Mouse (Mus musculus): Measurements from ENCODE around the gene Hist1h3b. TPM values are rescaled to one million over a fixed set of nuclear protein-coding genes. Genes with fewer than 3 reads are reported as not detected.

The Hist1h3b gene
- polyA plus RNA-seq, 2 experiments, result 6.5 to 52.4 TPM

DNA sequence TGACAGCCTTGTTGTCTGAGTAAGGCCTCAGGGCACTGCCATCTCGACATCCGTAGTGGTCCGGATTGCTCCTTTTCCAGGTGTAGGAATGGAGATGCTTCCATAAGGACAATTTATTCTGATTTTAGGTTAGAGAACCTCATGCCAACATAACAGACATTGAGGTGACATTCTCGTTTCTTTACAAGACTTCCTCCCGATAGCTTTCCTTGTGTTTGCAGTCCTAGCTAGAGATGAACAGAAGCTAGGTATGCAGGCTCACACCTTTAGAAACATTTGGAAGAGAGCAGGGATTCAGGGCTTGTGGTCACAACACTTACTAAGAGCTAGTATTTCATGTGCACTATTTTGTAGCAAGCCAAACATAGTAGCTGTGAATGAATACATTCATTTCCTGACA, 8.9 kb upstream of the Hist1h3b start:
- DNase-seq (ENCODE audit: low spot score) (no peak), ATAC-seq (ENCODE audit: low FRiP score, low read depth) (no peak)
- Histone ChIP-seq H3K4me2 (replicated peaks; ENCODE audit: low read depth, low read length, severe bottlenecking) (no peak overlapping the region), H3K9me3 (ENCODE audit: control insufficient read depth, low read length) (no peaks in the 10 kb centered on the region), H3K9ac (ENCODE audit: low read depth, low read length, severe bottlenecking) (no peak overlapping the region), H3K27ac (replicated peaks; ENCODE audit: low read depth, low read length) (no peak overlapping the region), H3K36me3 (ENCODE audit: control insufficient read depth, insufficient read depth, low read length) (no peaks in the 10 kb centered on the region), H3K4me3 (replicated peaks; ENCODE audit: low read length) (no peak overlapping the region), H3K4me1 (ENCODE audit: control insufficient read depth, insufficient read depth, low read length) (peaks cover 19% of the 10 kb centered on the region), H3K27me3 (ENCODE audit: control insufficient read depth, insufficient read depth, low read length) (no peaks in the 10 kb centered on the region)
- 74% methylated on average over 5 of the region's 5 CpGs for WGBS
- no peak for TF ChIP-seq POLR2A (IDR thresholded peaks at IDR 0.05; ENCODE audit: borderline replicate concordance, extremely low read depth, insufficient read depth, insufficient read length)

DNA sequence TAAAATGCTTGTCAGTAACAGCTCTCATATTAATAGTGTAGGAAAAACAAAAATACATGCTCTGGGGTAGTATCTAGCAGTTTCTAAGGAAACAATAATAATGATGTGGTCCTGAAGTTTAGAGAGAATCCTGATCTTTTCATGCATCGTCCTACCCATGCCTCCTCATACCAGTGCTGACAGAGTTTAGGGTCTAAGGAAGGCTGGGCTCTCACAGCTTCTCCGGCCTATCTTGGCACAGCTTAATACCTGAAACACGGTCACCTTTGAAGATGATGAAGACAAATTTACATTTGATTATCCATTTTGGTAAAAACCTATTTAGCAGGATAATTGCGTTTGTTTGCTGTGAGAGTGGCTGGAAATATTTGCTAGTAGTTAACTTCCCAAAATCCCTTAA, 8.1 kb upstream of the Hist1h3b start:
- Histone ChIP-seq H3K9ac (ENCODE audit: low read depth, low read length, severe bottlenecking) (peak overlapping the region; percentile 49), H3K27me3 (ENCODE audit: control insufficient read depth, insufficient read depth, low read length) (no peaks in the 10 kb centered on the region), H3K4me3 (replicated peaks; ENCODE audit: low read length) (peak overlapping the region; percentile 42; the same call in 1 of the 2 replicates), H3K4me2 (replicated peaks; ENCODE audit: low read depth, low read length, severe bottlenecking) (peak overlapping the region; percentile 41; the same call in 1 of the 2 replicates), H3K36me3 (ENCODE audit: control insufficient read depth, insufficient read depth, low read length) (no peaks in the 10 kb centered on the region), H3K4me1 (ENCODE audit: control insufficient read depth, insufficient read depth, low read length) (peaks cover 20% of the 10 kb centered on the region), H3K9me3 (ENCODE audit: control insufficient read depth, low read length) (no peaks in the 10 kb centered on the region), H3K27ac (replicated peaks; ENCODE audit: low read depth, low read length) (peak overlapping the region; percentile 73)
- WGBS, result 38% methylated on average over 4 of the region's 4 CpGs
- 0 out of 2 replicates have a peak, but pooled peaks have one; percentile 16 for TF ChIP-seq POLR2A (IDR thresholded peaks at IDR 0.05; ENCODE audit: borderline replicate concordance, extremely low read depth, insufficient read depth, insufficient read length)
- no peak for DNase-seq (ENCODE audit: low spot score)
- no peak for ATAC-seq (ENCODE audit: low FRiP score, low read depth)

DNA sequence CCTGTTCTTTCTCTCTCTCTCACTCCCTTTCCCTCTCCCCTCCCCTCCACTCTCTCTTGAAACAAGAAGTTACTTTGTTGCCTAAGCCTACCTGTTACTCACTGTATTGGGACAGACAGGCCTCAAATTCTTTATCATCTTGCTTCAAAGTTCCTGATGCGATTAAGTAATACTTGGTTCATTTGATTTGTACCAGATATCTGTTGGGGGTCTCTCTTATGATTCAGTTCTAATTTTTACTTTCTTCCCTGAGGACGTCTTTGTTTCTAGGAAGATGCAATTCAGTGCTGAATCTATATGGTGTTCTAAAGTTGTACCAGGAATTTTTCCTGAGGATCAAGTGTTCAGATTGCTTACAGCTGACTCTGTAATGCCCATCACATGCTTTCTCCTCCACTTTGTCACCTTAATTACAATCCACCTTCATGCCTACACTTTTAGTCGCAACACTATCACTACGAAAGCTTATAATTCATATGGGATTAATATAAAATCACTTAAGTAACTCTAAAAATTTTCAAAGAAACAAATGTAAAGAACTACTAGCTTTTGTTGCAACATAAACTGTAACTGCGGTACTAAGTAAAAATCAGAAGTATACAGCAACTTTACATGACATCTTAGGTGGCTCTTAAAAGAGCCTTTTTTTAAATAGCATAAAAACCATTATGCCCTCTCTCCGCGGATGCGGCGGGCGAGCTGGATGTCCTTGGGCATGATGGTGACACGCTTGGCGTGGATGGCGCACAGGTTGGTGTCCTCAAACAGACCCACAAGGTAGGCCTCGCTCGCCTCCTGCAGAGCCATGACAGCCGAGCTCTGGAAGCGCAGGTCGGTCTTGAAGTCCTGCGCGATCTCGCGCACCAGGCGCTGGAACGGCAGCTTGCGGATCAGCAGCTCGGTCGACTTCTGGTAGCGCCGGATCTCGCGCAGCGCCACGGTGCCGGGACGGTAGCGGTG, 7.4 kb upstream of the Hist1h3b start:
- H3K4me2 ChIP-seq (replicated peaks; ENCODE audit: low read depth, low read length, severe bottlenecking), result peak overlapping the region; percentile 69
- H3K27me3 ChIP-seq (ENCODE audit: control insufficient read depth, insufficient read depth, low read length), result no peaks in the 10 kb centered on the region
- H3K4me1 ChIP-seq (ENCODE audit: control insufficient read depth, insufficient read depth, low read length), result peaks cover 20% of the 10 kb centered on the region
- peak overlapping the region; percentile 73 for H3K27ac ChIP-seq (replicated peaks; ENCODE audit: low read depth, low read length)
- peak overlapping the region; percentile 42 for H3K4me3 ChIP-seq (replicated peaks; ENCODE audit: low read length)
- no peak for DNase-seq (ENCODE audit: low spot score)
- peak overlapping the region; percentile 49 for H3K9ac ChIP-seq (ENCODE audit: low read depth, low read length, severe bottlenecking)
- no peaks in the 10 kb centered on the region for H3K36me3 ChIP-seq (ENCODE audit: control insufficient read depth, insufficient read depth, low read length)
- H3K9me3 ChIP-seq (ENCODE audit: control insufficient read depth, low read length), result no peaks in the 10 kb centered on the region
- ATAC-seq (ENCODE audit: low FRiP score, low read depth), result no peak
- no peak for TF ChIP-seq POLR2A (IDR thresholded peaks at IDR 0.05; ENCODE audit: borderline replicate concordance, extremely low read depth, insufficient read depth, insufficient read length)
- 1% methylated on average over 13 of the region's 36 CpGs for WGBS

DNA sequence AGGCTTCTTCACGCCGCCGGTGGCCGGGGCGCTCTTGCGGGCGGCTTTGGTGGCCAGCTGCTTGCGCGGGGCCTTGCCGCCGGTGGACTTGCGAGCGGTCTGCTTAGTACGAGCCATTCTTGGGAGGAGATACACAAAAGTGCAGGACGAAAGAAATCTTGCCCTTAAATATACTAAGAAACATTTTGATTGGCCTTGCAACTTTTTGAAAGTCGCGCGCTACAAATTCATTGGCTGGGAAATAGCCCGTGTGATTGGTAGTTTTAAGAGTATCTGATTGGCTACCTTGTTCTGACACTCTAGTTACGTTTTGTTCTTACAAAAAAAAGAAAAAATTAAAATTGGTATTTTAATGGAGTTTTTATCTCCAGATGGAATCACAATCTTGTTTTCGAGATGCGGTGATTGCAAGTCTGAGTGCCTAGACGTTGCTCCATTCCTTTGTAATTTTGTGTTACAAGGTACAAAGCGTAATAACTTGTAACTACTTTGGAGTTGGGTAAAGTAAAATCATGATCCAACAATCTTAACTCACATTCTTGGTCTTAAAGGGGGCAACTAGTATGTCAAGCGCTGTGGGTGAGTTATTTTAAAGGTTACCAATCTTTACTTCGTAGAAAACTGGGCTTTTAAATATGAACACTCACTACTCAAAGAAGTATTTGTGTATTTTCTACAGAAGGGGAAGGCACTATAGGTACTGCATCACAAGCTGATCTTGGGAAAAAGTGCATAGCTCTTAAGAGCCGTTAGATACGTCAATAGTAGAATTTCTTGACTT, 6.5 kb upstream of the Hist1h3b start, which contains the start of gene Hist1h3c:
TSS of gene Hist1h3c (minus strand) at position 222 of the 781 bp plus-strand sequence.
- no peaks in the 10 kb centered on the region for H3K36me3 ChIP-seq (ENCODE audit: control insufficient read depth, insufficient read depth, low read length)
- no peaks in the 10 kb centered on the region for H3K9me3 ChIP-seq (ENCODE audit: control insufficient read depth, low read length)
- H3K4me1 ChIP-seq (ENCODE audit: control insufficient read depth, insufficient read depth, low read length), result peaks cover 16% of the 10 kb centered on the region
- peak within 1 kb of the TSS; percentile 59 for H3K9ac ChIP-seq (ENCODE audit: low read depth, low read length, severe bottlenecking)
- no peaks in the 10 kb centered on the region for H3K27me3 ChIP-seq (ENCODE audit: control insufficient read depth, insufficient read depth, low read length)
- DNase-seq (ENCODE audit: low spot score) (peak; percentile 95), ATAC-seq (ENCODE audit: low FRiP score, low read depth) (peak; percentile 71)
- peak within 1 kb of the TSS; percentile 69 for H3K4me2 ChIP-seq (replicated peaks; ENCODE audit: low read depth, low read length, severe bottlenecking)
- peak within 1 kb of the TSS; percentile 42 for H3K4me3 ChIP-seq (replicated peaks; ENCODE audit: low read length)
- WGBS, result under 1% methylated on average over 23 of the region's 28 CpGs
- no peak; the same call in 1 of the 2 replicates for TF ChIP-seq POLR2A (IDR thresholded peaks at IDR 0.05; ENCODE audit: borderline replicate concordance, extremely low read depth, insufficient read depth, insufficient read length)
- H3K27ac ChIP-seq (replicated peaks; ENCODE audit: low read depth, low read length), result peak within 1 kb of the TSS; percentile 96

Measured in limb, embryonic 14.5 days (tissue).